Mouse (Mus musculus): ENCODE results near the gene Olfr490. TPM values are rescaled to one million over a fixed set of nuclear protein-coding genes. Genes with fewer than 3 reads are reported as not detected.

The Olfr490 gene
- not detected in 2 replicates for polyA plus RNA-seq (2012; rRNA removed)

GRCm38 (mm10) chr7:108288834-108289233 is at the start of gene Olfr490:
Gene Olfr490 (minus strand): TSS chr7:108288934.

GRCm38 (mm10) chr7:108323574-108323973 is 34.8 kb upstream of the Olfr490 start, which contains the start of gene Olfr492:
Gene Olfr492 (minus strand): TSS chr7:108323674.

GRCm38 (mm10) chr7:108313151-108313550 is 24.4 kb upstream of the Olfr490 start, which contains the start of gene Olfr491:
Gene Olfr491 (plus strand): TSS chr7:108313451.

DNA sequence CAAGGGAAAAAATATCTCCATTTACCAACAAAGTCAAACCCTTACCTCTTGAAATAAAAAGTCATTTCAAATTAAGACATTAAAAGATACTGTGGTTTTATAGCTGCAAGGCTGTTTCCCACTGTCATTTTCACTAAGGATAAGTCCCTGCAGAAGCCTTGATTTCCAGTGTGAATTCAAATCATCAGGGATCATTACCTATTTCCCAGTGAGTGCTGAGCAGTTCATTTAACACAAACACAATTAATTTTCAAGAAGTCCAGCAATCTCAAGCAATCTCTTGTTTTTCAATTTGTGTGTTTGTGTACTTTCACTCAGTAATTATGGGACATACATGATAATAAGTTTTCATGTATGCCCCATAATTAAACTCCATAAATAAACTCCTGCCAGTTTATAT is 30.5 kb downstream of the Olfr490 start, which contains the start of gene Olfr488:
TSS of gene Olfr488 (minus strand) at position 101 of the 400 bp plus-strand sequence.

Other genes with a start within 250 kb of the Olfr490 start
- not detected in 2 replicates for gene Olfr479, start 238.2 kb downstream of the Olfr490 start, polyA plus RNA-seq (2012; rRNA removed)
- not detected in 2 replicates for gene Olfr480, start 221.6 kb downstream of the Olfr490 start, polyA plus RNA-seq (2012; rRNA removed)
- not detected in 2 replicates for gene Olfr481, start 209.1 kb downstream of the Olfr490 start, polyA plus RNA-seq (2012; rRNA removed)
- gene Olfr482, start 191.3 kb downstream of the Olfr490 start, polyA plus RNA-seq (2012; rRNA removed): not detected in 2 replicates
- not detected in 2 replicates for gene Olfr483, start 188.1 kb downstream of the Olfr490 start, polyA plus RNA-seq (2012; rRNA removed)
- not detected in 2 replicates for gene Olfr484, start 161.5 kb downstream of the Olfr490 start, polyA plus RNA-seq (2012; rRNA removed)
- not detected in 2 replicates for gene Olfr485, start 129.1 kb downstream of the Olfr490 start, polyA plus RNA-seq (2012; rRNA removed)
- not detected in 2 replicates for gene Olfr486, start 116.2 kb downstream of the Olfr490 start, polyA plus RNA-seq (2012; rRNA removed)
- not detected in 2 replicates for gene Olfr487, start 74.3 kb downstream of the Olfr490 start, polyA plus RNA-seq (2012; rRNA removed)
- gene Olfr488, start 30.6 kb downstream of the Olfr490 start, polyA plus RNA-seq (2012; rRNA removed): not detected in 2 replicates
- gene Olfr491, start 24.5 kb upstream of the Olfr490 start, polyA plus RNA-seq (2012; rRNA removed): not detected in 2 replicates
- gene Olfr492, start 34.7 kb upstream of the Olfr490 start, polyA plus RNA-seq (2012; rRNA removed): not detected in 2 replicates
- gene Olfr493, start 58.0 kb upstream of the Olfr490 start, polyA plus RNA-seq (2012; rRNA removed): not detected in 2 replicates
- gene Olfr494, start 76.4 kb upstream of the Olfr490 start, polyA plus RNA-seq (2012; rRNA removed): not detected in 2 replicates
- not detected in 2 replicates for gene Olfr495, start 104.2 kb upstream of the Olfr490 start, polyA plus RNA-seq (2012; rRNA removed)
- not detected in 2 replicates for gene Olfr497, start 131.5 kb upstream of the Olfr490 start, polyA plus RNA-seq (2012; rRNA removed)
- gene Olfr498, start 176.4 kb upstream of the Olfr490 start, polyA plus RNA-seq (2012; rRNA removed): not detected in 2 replicates
- not detected in 2 replicates for gene Olfr502, start 236.1 kb upstream of the Olfr490 start, polyA plus RNA-seq (2012; rRNA removed)

All from colon, adult 2 months (tissue).